Mouse (Mus musculus): Measurements from ENCODE around the gene Vmn1r1.
"Not testable (repeated sequence)": the region's sequence is repeated elsewhere in the genome, so short reads cannot be mapped to it uniquely, and the experiment has no call there.

Vmn1r1 gene

GRCm38 (mm10) chr1:182164386-182164785 is at the start of gene Vmn1r1:
TSS of gene Vmn1r1 (minus strand) at chr1:182164486.
- in situ Hi-C loops (cut with MboI): no loop called here

GRCm38 (mm10) chr1:182210322-182210721 is 46.0 kb upstream of the Vmn1r1 start:
- in situ Hi-C loops (cut with MboI): no loop called here

GRCm38 (mm10) chr1:182192581-182192980 is 28.3 kb upstream of the Vmn1r1 start:
- in situ Hi-C loops (cut with MboI): no loop called here

DNA sequence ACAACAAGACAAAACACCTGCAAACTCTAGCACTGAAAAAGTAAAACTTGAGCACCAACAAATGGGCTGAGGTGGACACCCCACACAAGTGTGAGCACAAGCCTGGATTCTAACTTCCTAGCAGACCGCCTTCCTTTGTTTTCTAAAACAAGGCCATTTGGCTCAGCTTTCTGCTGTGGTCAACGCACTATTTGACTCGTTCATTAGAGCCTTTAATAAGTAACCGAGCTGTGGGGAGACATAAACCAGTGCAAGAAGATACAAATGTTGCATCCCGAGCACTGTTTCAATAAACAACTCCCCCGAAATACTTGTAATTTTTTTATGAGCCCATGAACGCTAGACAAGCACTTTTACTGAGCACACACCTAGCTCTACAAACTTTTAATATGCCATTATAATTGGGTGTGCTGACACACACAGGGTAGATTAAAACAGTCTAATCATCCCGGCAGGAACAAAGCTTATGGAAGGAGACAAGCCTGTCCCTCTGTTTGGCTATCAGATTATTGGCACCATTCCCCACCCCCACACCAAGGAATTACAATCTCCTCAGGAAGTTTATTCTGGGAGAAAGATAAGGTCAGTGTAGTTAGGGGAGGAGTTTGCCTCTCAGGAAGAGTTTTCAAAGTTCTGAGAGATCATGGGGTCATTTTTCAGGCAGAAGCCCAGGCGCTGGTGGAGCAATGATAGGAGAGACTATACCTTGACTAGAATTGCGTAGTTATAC is 27.7 kb upstream of the Vmn1r1 start:
- in situ Hi-C loops (cut with MboI): no loop called here

DNA sequence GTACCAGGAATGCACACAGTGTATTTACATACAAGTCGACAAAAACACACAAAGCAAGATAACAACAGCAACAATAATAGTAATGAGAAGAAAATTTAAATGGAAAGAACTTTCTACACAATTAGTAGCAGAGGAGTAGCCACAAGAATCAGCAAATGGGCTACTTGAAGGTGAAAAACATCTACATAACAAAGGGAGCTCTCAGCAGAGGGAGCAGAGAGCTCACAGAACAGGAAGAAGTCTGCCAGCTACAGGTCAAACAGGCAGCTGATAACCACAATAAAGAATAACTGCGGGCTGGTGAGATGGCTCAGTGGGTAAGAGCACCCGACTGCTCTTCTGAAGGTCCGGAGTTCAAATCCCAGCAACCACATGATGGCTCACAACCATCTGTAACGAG is 26.9 kb upstream of the Vmn1r1 start:
- in situ Hi-C loops (cut with MboI): no loop called here

DNA sequence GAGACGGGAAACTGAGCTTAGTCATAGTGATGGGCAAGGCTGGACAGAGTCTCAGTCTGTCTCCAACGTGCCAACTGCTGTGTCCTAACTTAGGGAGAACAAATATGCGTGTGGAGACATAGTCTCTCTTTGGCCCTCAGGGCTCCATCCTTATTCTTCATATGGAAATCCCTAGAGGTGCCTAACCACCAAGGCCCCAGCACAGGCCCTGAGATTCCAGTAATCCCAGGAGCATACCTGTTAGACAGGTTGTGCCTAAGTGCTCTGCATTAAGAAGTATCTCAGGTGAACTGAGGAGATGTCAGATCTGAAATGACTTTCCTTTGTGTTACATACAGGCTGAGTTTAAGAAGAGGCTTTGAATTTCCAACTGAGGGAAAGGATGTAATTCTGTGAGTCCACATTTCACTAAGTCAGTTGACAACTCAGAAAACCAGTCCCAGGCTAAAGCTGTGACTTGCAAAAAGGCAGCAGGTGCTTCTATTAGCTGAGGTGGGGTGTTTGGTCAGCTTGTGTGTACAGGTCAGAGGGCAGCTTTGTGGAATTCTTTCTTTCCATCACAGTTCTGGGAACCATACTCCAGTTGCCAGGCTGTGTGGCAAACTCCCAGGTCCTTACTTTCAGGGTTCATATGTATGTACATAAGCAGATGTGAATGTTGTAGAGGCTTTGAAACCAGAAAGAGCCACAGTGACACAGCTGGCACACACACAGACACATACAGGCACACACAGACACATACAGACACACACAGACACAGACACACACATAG is 25.6 kb upstream of the Vmn1r1 start:
- in situ Hi-C loops (cut with MboI): no loop called here

DNA sequence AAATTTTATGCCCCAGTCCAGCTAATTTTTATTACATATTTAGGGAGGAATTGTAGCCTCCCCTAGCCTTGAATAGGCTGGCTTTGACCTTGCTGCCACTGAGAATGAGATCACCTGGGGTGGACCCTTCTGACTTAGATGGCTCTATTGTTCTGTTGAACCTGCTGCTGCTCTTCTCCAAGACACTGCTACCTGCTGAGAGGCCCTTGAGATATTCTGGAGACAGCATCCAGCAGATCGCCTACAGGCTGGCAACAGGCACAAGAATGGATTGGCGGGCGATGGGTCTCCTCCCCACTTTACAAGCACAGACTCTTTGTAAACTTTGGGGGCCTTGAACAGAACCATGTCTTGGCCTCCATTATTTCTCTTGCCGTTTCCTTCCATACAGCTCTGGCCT is 18.2 kb upstream of the Vmn1r1 start:
- in situ Hi-C loops (cut with MboI): not testable (repeated sequence)

DNA sequence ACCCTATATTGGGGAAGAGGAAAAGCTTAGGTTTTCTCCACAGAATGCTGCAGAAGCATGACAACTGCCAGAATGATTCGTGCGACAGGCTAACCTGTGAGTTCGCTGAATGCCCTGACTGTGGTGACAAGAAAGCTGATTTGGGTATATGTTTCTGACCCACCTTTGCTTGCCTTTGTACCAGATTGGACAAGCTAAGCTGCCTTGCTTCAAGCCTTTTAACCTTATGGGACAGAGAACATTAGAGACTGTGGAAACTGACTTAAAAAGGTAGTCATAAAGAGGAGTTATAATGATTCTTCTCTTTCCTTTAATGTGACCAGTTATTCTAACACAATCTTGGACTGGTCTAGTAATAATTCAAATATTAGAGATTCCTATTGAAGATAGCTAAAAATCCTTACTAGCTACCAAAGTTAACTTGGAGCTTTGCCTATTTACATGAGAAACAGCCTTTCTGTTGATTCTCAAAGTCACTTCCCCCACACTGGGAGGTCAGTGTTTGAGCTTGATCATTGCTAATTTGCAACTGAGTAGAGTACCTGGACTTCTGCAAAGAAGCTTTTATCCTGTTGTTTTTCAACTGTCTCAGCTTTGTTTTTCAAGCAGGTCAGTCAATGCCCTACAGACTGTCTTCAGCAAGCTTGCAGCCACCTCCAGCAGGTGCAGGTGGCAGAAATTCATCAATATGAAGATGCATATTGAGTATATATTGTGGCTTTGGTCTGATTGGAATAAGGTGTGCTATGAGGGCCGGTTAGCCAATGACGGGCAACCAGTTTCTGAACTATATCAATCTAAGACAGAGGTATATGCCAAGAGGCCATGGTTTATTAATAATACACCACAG is 17.4 kb upstream of the Vmn1r1 start:
- in situ Hi-C loops (cut with MboI): no loop called here

GRCm38 (mm10) chr1:182176985-182177384 is 12.7 kb upstream of the Vmn1r1 start:
- in situ Hi-C loops (cut with MboI): not testable (repeated sequence)

DNA sequence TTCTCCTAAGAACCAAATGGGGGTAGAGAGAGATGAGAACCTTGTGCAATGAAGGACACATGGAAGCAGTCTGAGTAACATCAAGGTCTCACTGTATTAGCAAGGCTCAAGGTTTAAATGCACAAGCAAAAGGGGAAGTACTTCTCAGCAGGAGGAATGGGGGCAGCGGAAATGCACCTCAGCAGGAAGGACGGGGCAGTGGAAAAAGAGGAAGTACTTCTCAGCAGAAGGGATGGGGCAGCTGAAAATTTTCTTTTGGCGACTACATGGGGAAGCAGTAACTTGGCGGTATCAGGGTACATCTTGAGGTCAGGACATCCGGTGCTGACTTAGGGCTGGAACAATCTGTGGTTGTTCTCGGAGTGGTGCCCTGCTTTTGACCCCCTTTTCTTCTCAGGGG is 5.9 kb upstream of the Vmn1r1 start:
- in situ Hi-C loops (cut with MboI): not testable (repeated sequence)

GRCm38 (mm10) chr1:182162951-182163350 is 1.3 kb downstream of the Vmn1r1 start:
- in situ Hi-C loops (cut with MboI): no loop called here

DNA sequence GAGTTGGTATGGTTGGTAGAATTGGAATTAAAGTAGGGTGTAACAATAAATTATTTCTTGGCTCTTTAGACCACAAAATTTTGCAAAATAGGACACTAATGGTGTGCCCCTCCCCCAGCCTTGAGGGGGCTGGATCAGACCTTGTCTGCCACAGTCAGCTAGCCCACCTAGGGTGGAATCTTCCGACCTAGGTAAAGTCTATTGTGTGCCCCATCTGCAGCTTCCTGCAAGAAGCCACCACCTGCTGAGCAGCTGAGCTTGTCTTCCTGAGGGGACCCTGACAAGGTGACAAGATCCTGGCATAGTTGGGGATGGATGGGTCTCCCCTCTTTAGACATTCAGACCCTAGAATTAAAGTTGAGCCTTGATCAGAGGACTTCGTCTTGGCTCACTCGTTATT is 4.7 kb downstream of the Vmn1r1 start:
- in situ Hi-C loops (cut with MboI): no loop called here

- in situ Hi-C loops (cut with MboI): no loop called here
Observed at GRCm38 (mm10) chr1:182157734-182158133, 6.6 kb downstream of the Vmn1r1 start.

- in situ Hi-C loops (cut with MboI): loop anchor here (25.0 kb wide), 1 partner anchor 387 kb away; no protein-coding TSS in a partner anchor
Observed at GRCm38 (mm10) chr1:182149966-182150365, 14.3 kb downstream of the Vmn1r1 start.

DNA sequence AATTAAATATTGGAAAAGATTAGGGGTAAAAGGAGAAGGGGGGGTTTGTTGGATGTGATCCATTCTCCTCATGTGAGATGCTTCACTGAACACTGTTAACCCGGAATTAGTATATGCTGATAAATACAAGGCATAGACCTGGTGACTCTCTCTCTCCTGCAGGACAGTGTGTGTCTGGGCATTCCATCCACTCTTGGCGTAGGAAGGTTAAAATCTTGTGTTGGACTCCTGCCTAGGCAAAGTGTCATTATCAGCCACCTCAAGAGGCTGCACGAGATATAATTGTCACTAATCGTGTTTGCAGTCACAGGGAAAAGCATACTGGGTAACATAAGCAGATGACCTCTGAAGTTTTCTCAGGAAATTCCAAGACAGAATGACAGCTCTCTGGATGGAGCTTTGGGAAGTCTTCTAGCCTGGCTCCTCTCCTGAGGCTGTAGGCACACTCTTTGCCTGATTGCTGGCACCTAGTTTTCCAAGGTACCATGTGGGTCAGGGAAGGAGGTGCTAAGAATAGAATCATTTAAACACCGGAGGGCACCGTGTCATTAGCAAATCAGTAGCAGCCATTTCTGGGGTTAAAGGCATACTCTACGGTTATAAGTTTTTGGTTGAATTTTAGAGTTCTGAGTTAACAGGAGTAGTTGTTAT is 15.3 kb downstream of the Vmn1r1 start:
- in situ Hi-C loops (cut with MboI): loop anchor here (25.0 kb wide), 1 partner anchor 388 kb away; no protein-coding TSS in a partner anchor

GRCm38 (mm10) chr1:182145546-182145945 is 18.7 kb downstream of the Vmn1r1 start:
- in situ Hi-C loops (cut with MboI): loop anchor here (25.0 kb wide), 1 partner anchor 392 kb away; no protein-coding TSS in a partner anchor

DNA sequence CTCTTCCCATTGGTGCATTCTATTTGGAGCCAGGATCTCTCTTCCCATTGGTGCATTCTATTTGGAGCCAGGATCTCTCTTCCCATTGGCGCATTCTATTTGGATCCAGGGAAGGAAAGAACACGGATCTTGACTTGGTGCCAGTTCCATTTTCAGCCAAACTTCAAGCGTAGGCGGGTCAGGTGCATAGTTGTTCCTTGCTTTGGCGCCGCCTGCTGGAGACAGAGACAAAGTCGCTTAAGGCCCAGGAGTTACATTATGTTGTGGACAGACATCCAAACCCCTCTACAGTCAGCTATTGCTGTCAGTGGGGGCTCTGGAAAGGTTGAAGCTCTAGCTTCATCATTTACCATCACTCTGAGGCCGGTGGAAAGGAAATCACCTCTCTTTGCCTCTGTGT is 21.0 kb downstream of the Vmn1r1 start:
- in situ Hi-C loops (cut with MboI): loop anchor here (25.0 kb wide), 1 partner anchor 394 kb away; no protein-coding TSS in a partner anchor

GRCm38 (mm10) chr1:182142725-182143124 is 21.6 kb downstream of the Vmn1r1 start:
- in situ Hi-C loops (cut with MboI): loop anchor here (25.0 kb wide), 1 partner anchor 395 kb away; no protein-coding TSS in a partner anchor

DNA sequence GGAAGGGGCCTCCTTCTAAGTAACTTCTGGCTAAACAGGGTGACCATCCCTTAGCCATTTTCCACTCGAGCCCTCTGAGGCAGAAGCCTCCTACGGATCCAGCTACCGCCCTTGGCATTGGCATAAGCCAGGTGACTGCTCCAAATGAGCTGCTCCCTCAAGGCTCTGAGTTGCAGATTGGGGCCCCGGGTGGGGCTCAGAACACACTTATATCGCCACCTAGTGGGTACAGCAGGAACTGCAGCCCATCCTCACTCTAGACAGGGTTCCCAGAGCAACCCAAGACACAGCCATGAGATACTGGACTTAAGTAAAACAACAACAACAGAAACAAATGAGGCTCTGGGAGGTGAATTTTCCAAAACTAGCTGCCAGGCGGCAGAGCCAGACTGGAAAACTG is 23.9 kb downstream of the Vmn1r1 start:
- in situ Hi-C loops (cut with MboI): loop anchor here (25.0 kb wide), 1 partner anchor 397 kb away; no protein-coding TSS in a partner anchor

- in situ Hi-C loops (cut with MboI): loop anchor here (25.0 kb wide), 1 partner anchor 397 kb away; no protein-coding TSS in a partner anchor
Observed at GRCm38 (mm10) chr1:182139937-182140336, 24.3 kb downstream of the Vmn1r1 start.

DNA sequence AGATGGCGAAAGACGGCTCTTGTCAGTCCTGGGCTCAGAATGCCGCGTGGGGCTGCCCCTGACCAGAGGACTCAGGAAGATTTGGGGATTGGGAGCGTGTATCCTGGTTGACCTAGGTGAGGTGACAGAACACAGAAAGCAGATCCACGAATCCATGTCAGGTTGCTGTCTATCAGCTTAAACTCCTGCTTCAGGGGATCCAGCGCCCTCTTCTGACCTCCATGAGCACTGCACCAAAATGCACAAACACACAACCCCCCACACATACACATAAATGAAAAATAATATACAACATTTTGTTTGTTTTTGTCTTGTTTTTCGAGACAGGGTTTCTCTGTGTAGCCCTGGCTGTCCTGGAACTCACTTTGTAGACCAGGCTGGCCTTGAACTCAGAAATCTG is 26.1 kb downstream of the Vmn1r1 start:
- in situ Hi-C loops (cut with MboI): loop anchor here (25.0 kb wide), 1 partner anchor 399 kb away; no protein-coding TSS in a partner anchor
